Mouse (Mus musculus): ENCODE data around the gene Kcnd1.
A peak's percentile ranks its signal among the peaks of the same experiment; 100 is the strongest.
"Not testable (repeated sequence)": the region's sequence is repeated elsewhere in the genome, so short reads cannot be mapped to it uniquely, and the experiment has no call there.

The Kcnd1 gene

DNA sequence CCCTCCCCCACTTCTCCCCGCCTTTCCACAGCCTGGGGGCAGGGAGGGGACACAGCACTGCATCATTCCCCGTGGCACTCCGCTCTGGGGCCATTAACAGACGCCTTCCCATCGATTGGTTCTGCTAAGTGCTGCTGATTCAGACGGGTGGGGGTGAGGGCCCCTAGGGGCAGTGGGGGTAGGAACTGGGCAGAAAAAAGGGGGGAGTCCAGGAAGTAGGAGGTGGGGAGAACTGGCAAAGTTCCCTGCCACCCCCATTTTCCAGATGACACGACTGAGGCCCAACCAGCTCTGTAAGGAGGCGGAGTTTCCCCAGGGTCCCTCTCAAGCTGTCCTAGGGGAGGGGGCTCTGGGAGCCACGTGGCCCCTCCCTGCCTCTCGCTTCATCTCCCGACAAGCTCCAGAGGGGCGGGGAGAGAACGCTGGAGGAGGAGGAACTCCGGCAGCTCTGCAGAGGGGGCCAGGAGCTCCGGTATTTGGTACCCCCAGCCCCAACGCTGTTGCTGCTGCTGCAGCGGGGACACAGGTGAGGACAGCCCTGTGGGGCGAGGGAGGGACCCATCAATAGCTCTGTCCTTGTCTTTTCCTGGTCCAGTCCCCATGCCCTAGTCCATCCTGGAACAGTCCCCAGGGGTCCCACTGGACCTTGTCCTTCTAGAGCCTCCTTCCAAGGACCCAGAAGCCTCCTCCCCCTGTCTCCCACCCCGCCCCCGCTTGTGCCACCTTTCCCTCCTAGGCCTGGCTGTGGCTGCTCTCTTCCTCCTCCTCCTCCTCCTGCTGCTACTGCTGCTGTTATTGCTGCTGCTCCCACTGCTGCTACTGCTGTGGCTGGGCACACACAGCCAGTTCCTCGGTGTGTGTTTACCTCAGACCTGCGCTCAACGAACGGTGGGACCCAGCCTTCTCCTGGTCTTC is at the start of gene Kcnd1:
TSS of gene Kcnd1 (plus strand) at position 425 of the 915 bp plus-strand sequence.
- no peak for DNase-seq (ENCODE audit: low spot score)

DNA sequence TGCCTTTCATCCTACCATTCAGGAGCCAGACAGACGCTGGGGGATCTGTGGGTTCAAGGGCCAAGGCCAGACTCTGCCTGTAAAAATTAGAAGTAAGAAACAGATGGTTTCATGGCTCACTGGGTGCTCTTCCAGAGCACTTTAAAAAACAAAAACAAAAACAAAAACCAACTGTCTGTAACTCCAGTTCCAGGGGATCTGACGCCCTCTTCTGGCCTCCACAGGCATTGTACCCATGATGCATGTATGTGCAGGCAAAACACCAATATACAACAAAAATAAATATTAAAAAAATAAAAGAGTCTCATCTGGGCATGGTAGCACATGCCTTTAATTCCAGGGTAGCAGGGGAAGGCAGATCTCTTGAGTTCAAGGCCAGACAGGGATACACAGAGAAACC is 49.3 kb upstream of the Kcnd1 start:
- DNase-seq (ENCODE audit: low spot score) = no peak

DNA sequence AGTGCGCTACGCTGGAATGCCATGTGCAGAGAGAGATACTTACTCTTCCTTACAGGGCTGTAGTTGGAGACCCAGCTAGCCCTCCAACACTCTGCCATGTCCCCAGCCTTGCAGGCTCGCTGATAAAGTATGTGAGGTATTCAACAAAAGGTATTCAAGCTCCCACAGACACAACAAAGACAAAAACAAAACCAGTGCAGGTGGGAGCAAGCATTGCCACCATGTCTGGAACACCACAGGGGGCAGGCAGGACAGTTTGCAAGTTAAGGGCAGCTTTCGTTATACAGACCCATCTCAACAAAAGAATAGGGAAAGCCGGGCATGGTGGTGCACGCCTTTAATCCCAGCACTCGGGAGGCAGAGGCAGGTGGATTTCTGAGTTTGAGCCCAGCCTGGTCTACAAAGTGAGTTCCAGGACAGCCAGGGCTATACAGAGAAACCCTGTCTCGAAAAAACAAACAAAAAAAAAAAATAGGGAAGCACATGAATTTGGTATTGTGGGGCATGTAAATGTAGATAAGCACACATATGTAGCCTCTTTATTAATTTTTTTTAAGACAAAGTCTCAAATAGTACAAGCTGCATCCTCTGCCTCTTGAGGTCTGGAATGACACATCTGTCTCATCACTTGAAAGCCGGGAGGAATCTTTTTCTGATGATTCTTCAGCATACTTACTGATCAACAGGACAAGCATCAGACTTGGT is 46.4 kb upstream of the Kcnd1 start:
- no peak for DNase-seq (ENCODE audit: low spot score)

DNA sequence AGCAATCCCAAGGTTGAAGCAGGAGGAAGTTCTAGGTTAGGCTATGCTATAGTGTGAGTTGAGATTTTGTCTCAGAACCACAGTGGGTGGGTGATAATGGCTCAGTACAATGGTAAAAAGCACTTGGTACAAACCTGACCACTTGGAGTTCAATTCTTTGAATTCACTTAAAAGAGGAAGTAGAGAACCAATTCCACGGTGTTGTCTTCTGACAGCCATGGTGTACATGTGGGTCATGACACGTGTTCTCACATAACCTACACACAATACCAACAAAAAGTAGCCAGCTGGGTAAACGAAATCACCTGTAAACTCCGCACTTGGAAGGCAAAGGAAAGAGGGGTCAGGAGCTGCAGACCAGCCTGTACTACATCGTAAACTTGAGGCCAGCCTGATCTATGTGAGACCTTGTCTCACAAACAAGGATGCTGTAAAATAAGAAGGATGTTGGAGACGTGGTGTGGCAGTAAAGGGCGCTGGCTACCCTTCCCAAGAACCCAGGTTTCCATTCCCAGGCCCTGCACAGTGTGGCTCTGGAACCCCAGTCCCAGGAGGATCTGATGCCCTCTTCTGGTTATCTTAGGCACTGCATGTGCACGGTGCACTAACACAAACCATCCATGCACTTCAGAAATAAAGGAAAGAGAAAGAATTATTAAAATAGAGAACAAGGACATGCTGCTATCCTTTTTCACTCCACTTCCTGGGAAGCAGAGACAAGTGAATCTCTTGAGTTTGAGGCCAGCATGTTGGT is 45.6 kb upstream of the Kcnd1 start:
- DNase-seq (ENCODE audit: low spot score) = no peak

DNA sequence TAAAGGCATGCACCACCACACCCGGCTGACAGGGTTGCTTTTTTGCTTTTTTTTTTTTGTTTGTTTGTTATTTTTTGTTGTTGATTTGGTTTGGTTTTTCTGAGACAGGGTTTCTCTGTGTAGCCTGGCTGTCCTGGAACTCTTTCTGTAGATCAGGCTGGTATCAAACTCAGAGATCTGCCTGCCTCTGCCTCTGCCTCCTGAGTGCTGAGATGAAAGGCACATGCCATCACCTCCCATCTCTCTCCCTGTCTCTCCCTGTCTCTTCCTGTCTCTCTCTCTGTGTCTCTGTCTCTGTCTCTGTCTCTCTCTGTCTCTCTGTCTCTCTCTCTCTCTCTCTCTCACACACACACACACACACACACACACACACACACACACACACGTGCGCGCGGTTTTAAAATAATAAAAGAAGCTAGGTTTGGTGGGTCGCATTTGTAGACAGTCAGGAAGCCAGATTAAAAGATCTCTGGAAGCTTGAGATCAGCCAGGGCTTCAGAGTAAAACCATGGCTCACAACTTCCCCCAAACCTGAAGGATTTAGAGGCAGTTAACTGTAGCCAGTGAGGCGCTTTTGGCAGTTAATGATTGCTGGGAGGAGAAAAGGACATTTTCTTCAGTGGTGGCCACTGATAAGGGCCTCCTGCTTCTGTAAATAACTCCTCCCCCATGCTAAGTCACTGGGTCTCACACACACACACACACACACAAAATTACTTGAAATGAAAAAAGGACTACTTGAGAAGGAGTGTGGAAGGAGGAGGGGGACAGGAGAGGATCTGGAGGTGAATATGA is 43.4 kb upstream of the Kcnd1 start:
- no peak for DNase-seq (ENCODE audit: low spot score)

DNA sequence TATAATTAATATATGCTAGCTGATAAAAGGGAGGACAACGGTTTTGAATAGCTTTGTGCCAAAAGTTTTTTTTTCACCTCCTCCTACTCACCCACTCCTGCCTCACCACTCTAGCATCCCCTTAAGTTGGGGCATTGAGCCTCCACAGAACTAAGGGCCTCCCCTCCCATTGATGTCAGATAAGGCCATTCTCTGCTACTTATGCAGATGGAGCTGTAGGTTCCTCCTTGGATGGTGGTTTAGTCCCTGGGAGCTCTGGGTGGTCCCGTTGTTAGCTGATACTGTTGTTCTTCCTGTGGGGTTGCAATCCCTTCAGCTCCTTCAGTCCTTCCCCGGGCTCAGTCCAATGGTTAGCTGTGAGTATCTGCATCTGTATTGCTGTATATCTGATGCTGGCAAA is 42.8 kb upstream of the Kcnd1 start:
- no peak for DNase-seq (ENCODE audit: low spot score)

DNA sequence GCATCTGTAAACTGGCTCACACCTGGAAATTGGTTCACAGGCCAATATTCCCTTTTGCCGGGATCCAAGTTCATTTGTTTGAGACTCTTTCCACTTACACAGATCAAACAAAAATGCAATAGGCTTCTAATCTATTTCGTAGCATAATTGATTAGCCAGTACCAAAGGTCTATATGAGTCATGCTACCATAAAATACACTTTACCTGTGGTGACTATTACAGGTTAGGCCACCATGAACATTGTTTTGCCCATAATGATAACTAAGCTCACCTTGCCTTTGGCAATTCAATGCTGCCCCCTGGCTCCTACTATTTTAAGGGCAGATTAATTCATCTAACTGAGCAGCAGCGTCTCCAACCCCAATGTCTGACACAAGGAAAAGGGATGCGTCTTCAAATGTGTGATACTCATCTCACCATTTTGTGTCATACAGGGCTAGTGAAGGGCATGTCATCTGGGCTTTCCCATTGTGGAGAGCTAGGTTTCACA is 39.4 kb upstream of the Kcnd1 start:
- no peak for DNase-seq (ENCODE audit: low spot score)

DNA sequence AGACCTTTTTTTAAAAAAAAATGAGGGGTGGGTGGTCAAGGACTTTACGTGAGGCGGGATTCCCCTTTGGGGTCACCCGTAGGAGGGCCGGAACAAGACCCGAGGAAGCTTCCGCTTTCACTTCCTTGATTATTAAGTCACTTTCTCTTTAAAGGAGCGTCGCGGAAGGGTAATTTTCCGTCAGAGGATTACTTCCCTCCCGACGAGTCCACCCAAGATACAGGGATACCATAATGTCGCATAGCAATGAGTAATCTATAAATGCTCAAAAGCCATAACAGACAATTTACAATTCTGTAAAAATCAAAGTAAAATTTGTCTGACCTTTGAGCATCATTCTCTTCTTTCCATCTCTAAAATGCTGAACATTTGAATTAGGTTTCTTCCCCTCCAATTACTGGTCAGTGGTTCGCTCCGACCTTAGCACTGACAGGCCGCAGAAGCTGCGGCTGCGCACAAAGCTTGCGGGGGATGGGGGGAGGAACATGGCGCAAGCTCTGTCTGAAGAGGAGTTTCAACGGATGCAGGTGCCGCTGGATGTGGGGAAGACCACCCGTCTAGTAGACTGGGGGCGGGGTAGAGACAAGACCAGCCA is 32.5 kb upstream of the Kcnd1 start, which contains the start of gene Gripap1:
TSS of gene Gripap1 (plus strand) at position 224 of the 595 bp plus-strand sequence.
- peak; percentile 51 for DNase-seq (ENCODE audit: low spot score)

DNA sequence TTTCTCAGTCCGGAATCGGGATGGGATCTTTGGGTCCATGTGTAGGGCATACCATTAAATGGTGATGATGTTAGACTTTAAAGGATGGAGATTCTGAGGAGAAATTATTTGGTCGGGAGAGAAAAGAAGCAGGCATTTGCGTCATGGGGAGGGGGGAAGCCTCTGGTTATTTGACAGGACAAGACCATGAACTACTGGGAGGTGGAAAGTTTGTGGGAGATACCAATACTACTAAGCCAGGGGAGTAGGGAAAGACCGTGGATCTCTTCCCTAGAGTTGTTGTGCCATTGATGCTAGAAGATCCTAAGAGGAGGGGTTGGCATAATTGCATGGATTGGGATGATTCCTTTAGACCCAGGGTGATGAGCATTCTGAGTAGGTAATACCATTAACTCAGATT is 31.8 kb upstream of the Kcnd1 start:
- DNase-seq (ENCODE audit: low spot score) = no peak

DNA sequence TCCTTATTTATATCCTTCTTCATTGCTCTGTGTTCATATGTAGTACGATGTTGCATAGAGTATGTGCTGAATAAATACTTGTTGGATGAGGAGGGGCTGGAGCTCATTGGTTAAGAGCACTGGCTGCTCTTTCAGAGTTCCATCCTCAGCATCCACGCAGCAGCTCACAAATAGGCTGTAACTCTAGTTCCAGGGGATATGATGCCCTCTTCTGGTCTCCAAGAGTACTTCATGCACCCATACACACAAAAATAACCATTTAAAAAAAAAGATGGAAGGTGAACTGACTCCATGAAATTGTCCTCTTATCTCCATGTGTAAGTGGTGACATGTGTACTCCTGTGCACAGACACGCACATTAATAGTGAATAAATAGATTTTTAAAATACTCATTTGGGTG is 28.7 kb upstream of the Kcnd1 start:
- no peak for DNase-seq (ENCODE audit: low spot score)

DNA sequence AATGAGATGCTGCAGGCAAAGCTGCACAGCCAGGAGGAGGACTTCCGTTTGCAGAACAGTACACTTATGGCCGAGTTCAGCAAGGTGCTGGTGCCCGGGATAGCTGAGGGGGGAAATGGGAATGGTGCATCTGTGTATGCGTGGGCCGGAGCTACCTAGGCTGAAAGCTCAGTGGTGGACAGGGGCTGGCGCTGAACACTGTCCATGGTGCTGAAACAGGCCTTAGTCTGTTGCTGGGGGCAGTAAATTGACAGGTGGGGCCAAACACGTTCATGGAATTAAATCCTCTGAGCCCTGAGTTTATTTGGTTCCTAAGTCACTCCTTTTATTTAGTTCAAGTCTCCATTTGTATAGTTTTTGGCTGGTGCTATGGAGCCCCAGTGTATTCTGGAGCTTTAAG is 27.1 kb upstream of the Kcnd1 start:
- DNase-seq (ENCODE audit: low spot score) = no peak

DNA sequence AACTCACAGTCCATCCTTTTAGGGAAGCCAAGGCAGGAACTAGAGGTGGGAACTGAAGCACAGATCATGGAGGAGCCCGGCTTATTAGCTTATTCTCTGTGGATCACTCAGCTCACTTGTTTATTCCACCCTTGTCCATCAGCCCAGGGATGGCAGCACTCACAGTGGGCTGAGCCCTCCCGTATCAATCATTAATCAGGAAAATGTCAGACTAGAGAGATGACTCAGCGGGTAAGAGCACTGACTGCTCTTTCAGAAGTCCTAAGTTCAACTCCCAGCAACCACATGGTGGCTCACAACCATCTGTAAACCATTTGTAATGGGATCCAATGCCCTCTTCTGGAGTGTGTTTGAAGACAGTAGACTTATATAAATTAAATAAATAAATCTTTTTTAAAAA is 24.8 kb upstream of the Kcnd1 start:
- no peak for DNase-seq (ENCODE audit: low spot score)

DNA sequence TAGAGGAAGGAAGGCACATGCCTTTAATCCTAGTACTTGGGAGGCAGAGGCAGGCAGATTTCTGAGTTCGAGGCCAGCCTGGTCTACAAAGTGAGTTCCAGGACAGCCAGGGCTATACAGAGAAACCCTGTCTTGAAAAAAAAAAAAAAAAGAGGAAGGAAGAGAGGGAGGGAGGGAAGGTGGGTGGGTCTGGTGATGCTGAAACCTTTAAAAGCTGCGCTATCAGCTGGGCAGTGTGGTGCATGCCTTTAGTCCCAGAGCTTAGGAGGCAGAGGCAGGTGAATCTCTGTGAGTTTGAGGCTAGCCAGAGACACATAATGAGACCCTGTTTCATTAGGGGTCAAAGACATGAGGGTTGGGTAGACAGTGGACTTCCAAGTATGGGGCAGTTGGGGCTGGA is 19.9 kb upstream of the Kcnd1 start:
- DNase-seq (ENCODE audit: low spot score) = not testable (repeated sequence)

DNA sequence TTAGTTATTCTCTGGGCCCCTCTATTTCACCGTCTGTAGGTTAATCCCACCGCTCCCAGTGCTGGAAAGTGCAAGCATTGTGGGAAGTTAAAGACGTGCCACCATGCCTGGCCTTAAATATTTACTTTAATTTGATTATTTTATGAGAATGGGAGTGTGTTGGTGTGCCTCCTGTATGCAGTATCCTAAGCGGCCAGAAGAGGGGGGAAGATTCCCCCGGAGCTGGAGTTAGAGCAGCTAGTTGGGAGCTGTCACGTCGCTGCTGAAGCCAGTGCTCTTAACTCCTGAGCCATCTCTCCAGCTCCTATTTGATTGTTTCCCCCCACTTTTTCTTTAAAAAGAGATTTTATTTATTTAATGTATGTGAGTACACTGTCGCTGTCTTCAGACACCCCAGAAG is 7.1 kb upstream of the Kcnd1 start:
- not testable (repeated sequence) for DNase-seq (ENCODE audit: low spot score)

DNA sequence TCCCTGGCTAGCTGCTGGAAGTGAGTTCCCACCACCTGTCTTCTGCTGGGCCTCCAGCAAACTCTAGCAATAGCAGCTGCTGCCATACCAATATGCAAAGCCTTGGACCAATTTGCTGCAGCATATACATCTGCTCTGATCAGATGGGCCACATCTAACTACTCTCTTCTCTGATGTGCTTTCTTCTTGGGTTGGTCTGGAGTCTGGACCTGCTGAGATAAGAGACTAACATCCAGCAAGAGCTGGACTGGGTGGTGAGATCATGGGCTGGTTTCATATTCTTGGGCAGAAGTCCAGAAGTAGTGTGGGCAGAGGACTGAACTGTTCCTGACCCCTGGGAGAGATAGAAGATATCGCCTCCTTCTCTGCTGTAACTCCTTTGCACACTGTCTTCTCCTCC is 15.1 kb downstream of the Kcnd1 start:
- no peak for DNase-seq (ENCODE audit: low spot score)

DNA sequence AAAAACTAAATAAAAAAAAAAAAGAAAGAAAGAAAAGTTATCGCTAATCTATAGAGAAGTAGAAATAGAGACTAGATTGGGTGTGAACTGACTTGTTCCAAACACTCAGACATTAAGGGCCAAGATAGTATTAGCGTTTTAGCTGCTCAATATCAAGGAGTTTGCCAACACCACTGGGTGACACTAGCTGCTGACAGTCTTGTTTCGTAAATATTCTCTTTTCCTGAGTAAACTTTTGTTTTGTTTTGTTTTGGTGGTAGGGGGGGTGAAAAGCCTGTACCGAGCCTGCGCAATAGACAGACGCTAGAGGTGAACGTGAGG is 18.7 kb downstream of the Kcnd1 start:
- no peak for DNase-seq (ENCODE audit: low spot score)

DNA sequence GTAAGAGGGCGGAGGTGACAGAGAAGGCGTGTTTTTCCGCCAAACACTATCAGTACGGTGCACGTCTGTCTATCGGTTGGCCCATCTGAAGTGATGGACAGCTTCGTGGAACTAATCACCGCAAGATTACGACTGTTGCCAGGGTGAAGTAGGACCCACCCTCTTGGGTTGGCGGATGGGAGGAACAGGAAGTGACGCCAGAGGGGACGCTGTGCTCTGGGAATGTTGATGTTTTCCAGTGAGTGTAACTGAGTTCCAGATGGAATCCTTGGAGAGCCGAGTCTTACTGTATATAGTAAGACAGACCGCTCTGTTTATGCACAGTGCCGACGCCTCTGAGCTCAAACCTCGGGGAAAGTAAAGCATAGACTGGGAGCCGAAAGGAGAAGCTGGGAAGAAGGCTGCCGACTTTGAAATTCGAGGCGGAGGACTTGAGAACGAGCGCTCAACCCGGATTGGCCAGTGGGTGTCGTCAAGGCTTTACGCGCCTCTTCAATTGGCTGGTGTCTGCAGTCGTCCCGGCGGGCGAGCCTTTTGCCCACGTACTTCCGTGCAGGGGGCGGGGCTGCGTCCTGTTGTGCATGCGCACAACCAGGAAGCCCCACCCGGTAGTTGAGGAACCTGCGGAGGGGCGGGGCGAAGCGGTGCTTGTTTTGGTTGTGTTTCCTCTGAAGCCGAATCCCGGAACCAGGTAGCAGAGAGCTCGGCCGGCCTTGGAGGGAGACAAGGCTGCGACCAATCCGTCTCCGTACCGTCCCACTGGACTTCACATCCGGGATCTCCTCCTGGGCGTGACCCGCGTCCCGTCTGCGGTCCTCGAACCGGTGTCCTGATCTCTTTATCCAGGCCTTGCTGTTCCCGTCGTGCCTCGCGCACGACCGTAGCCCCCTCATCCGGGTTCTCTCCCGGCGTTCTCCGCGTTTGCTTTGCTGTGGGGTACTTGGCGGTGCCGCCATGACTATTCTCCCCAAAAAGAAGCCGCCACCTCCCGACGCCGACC is 19.4 kb downstream of the Kcnd1 start, which contains the start of gene Otud5:
TSS of gene Otud5 (plus strand) at position 202 of the 1,000 bp plus-strand sequence.
- DNase-seq (ENCODE audit: low spot score) = peak; percentile 96

DNA sequence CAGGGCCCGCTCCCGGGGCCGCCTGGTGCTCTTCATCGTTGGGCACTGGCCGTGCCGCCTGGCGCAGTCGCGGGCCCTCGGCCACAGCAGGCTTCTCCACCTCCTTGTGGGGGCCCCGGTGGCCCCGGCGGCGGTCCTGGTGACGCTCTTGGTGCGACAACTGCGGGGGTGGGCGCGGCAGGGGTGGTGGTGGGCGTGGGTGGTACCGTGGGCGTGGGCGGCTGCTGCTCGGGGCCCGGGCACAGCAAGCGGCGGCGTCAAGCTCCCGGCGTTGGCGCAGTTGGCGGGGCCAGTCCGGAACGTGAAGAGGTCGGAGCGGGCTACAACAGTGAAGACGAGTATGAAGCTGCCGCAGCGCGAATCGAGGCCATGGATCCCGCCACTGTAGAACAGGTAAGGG is 20.2 kb downstream of the Kcnd1 start:
- DNase-seq (ENCODE audit: low spot score) = no peak

DNA sequence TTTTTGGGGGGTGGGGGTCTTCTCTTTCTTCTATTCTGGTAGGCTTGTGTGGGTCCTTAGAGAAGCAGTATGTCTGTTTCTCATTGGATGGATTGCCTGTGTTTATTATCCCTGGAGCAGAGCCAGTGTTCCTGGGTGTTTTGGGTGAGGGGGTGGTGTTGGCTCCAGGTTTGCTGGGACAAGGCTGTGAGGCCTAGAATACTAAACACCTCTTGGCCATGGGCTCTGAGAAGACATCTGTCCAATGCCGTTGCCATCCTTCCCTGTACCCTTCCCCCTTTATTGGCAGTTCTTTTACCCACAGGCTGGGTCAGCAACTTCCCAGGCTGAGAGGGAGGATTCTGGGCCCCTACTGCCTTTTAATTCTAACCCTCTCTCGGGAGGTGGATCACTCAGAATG is 25.8 kb downstream of the Kcnd1 start:
- DNase-seq (ENCODE audit: low spot score) = no peak

DNA sequence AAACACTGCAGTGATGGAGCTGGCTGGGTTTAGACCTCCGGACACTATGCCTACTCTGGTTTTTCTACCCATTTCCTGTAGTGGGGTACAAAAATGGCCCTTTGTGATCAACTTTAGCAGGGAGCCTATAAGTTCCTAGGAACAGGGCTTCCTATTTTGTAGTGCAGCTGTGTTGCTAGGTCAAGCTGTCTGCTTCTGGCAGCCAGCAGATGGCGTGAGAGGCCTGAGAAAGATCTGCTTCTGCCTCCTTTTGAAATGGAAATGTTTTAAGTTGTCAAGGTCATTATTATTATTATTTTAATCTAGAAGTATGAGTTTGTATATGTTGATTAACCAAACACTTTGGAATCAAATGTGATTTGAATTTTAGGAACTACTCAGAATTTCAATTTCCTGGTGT is 32.5 kb downstream of the Kcnd1 start:
- no peak for DNase-seq (ENCODE audit: low spot score)
